Mouse (Mus musculus) duodenum, adult 2 months (tissue): ENCODE measurements around the gene Olfr506. TPM values are rescaled to one million over a fixed set of nuclear protein-coding genes. Genes with fewer than 3 reads are reported as not detected.

Experiments used
- polyA plus RNA-seq: library from polyadenylated mRNA; depleted of rRNA; stranded (reverse); fragments of >200 nt; gene quantifications from 2 replicates; pipeline ENCODE4 v1.2.3, GENCODE M21; 2012; ENCODE audit warnings: low replicate concordance; rRNA removed

The Olfr506 gene
- polyA plus RNA-seq: not detected in 2 replicates

GRCm38 (mm10) chr7:108610487-108610886, at the start of gene Olfr506:
Gene Olfr506 (plus strand): TSS chr7:108610787.

DNA sequence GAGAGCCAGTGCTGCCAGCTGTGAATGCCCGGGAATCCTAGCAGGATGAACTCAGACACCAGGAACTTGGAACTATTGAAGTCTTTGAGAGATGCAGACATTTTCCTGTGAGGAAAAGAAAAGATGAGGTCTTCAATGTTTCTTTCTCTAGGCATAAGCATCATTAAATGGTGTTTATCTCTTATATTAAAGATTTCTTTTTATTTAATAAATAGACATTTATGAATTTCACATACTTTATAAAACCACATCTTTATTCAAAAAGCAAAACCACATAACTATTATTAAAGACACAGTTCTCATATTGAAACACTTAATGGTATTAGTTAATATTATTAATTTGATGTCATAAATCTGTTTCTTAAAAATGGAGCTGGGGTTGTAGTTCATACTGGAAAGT, 44.9 kb upstream of the Olfr506 start, which contains the start of gene Olfr504:
Olfr504 (minus strand) TSS at position 101 of the 400 bp plus-strand sequence.

GRCm38 (mm10) chr7:108621514-108621913, 10.9 kb downstream of the Olfr506 start, which contains the start of gene Olfr507:
Gene Olfr507 (plus strand): TSS chr7:108621814.

GRCm38 (mm10) chr7:108629694-108630093, 19.1 kb downstream of the Olfr506 start, which contains the start of gene Olfr508:
Gene Olfr508 (plus strand): TSS chr7:108629994.

GRCm38 (mm10) chr7:108651806-108652205, 41.2 kb downstream of the Olfr506 start, which contains the start of gene Olfr509:
Gene Olfr509 (minus strand): TSS chr7:108651906.

Other genes with a start within 250 kb of the Olfr506 start
- gene Olfr494, start 245.5 kb upstream of the Olfr506 start, polyA plus RNA-seq: not detected in 2 replicates
- gene Olfr495, start 217.6 kb upstream of the Olfr506 start, polyA plus RNA-seq: not detected in 2 replicates
- gene Olfr497, start 190.4 kb upstream of the Olfr506 start, polyA plus RNA-seq: not detected in 2 replicates
- gene Olfr498, start 145.5 kb upstream of the Olfr506 start, polyA plus RNA-seq: not detected in 2 replicates
- not detected in 2 replicates for gene Olfr502, start 85.7 kb upstream of the Olfr506 start, polyA plus RNA-seq
- not detected in 2 replicates for gene Olfr503, start 66.3 kb upstream of the Olfr506 start, polyA plus RNA-seq
- gene Olfr504, start 45.0 kb upstream of the Olfr506 start, polyA plus RNA-seq: not detected in 2 replicates
- gene Olfr507, start 11.0 kb downstream of the Olfr506 start, polyA plus RNA-seq: not detected in 2 replicates
- gene Olfr508, start 19.2 kb downstream of the Olfr506 start, polyA plus RNA-seq: not detected in 2 replicates
- 0.02 TPM in 1 of 2 replicates, not detected in the other for gene Olfr509, start 41.1 kb downstream of the Olfr506 start, polyA plus RNA-seq
- not detected in 2 replicates for gene Olfr510, start 55.6 kb downstream of the Olfr506 start, polyA plus RNA-seq
- not detected in 2 replicates for gene Olfr512, start 102.5 kb downstream of the Olfr506 start, polyA plus RNA-seq
- gene Olfr513, start 140.2 kb downstream of the Olfr506 start, polyA plus RNA-seq: not detected in 2 replicates
- gene Olfr514, start 215.2 kb downstream of the Olfr506 start, polyA plus RNA-seq: not detected in 2 replicates
- gene Olfr516, start 239.7 kb downstream of the Olfr506 start, polyA plus RNA-seq: not detected in 2 replicates